Mouse (Mus musculus) Patski (cell line): ENCODE data around the gene Tm9sf2. TPM values are rescaled to one million over a fixed set of nuclear protein-coding genes. Genes with fewer than 3 reads are reported as not detected.
"Not testable (repeated sequence)": the region's sequence is repeated elsewhere in the genome, so short reads cannot be mapped to it uniquely, and the experiment has no call there.

Source experiments
- ATAC-seq: fragments of 100-300 bp; one replicate; pipeline ENCODE4 v1.8.0; 2021
- CTCF ChIA-PET: fragments of 350-600 bp; sonication (Branson Sonifier 250); formaldehyde crosslinking; loops from one replicate; lab custom pipeline; 2022; ENCODE audit warnings: inconsistent platforms; lab: Charles Lee
- POLR2A ChIA-PET: fragments of 350-600 bp; sonication (Branson Sonifier 250); formaldehyde crosslinking; loops from one replicate; lab custom pipeline; 2022; ENCODE audit warnings: antibody characterized with exemption, inconsistent platforms; lab: Charles Lee
- DNase-seq: peaks from one replicate; pipeline ENCODE4 v3.0.0-alpha.2; 2011; ENCODE audit warnings: low read depth, low spot score
- H3K27me3 ChIP-seq: fragments of 371-371 bp; one replicate; pipeline ENCODE4 v1.5.1; 2021
- CTCF ChIP-seq: fragments of 100-300 bp; IDR thresholded peaks from one replicate; pipeline ENCODE4 v1.5.1; 2021
- in situ Hi-C: fragments of 300-500 bp; cut with MboI; formaldehyde crosslinking; loops from 3 replicates; pipeline ENCODE4 v1.11.1; 2018; ENCODE audit warnings: low pct_unique_long_range_greater_than_20kb, mixed read lengths
- polyA plus RNA-seq: library from polyadenylated mRNA; unstranded; gene quantifications from one replicate; pipeline ENCODE4 v1.2.3, GENCODE M21; 2021

The Tm9sf2 gene
- polyA plus RNA-seq, 1 experiment from 2014 or later: 181 TPM

DNA sequence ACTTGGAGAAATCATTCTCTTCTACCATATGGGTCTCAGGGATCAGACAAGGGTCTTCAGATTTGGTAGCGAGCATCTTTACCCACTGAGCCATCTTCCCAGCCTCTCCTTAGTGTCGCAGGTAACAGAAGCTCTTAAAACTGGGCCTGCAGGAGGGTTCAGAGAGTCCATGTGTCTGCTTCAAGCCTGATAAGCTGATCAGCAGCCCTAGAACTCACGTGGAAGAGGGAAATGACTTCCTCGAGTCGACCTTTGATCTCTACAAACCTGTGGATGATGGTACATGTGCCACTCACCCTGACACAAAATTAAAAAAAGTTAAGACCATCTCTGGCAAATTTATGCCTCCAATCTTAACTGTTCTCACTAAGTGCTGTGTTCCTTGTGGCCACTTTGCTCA is 18.9 kb upstream of the Tm9sf2 start:
- in situ Hi-C loops: no loop called here
- TF ChIP-seq CTCF: no peak
- ChIA-PET CTCF (no interaction called here), POLR2A (no interaction called here)
- H3K27me3 ChIP-seq: no peaks in the 10 kb centered on the region
- ATAC-seq (no peak), DNase-seq (no peak)

DNA sequence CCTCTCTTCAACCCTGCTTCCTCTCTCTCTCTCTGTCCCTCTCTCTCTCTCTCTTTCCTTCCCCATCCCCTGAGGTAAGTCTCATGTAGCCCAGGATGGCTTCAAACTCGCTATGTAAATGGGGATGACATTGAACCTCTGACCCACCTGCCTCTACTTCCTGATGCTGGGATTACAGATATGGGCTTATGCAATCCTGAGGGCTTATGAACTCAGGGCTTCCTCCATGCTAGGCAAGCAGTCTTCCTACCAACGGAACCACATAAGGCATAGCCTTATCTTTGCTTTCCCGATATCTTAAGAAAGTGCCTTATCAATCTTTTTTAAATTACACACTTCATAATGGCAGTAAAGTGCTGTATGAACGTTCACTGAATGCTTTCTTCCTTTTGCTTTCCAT is 14.5 kb upstream of the Tm9sf2 start:
- no peak for TF ChIP-seq CTCF
- peaks cover 12% of the 10 kb centered on the region for H3K27me3 ChIP-seq
- ChIA-PET POLR2A (no interaction called here), CTCF (no interaction called here)
- in situ Hi-C loops: no loop called here
- DNase-seq (no peak), ATAC-seq (no peak)

DNA sequence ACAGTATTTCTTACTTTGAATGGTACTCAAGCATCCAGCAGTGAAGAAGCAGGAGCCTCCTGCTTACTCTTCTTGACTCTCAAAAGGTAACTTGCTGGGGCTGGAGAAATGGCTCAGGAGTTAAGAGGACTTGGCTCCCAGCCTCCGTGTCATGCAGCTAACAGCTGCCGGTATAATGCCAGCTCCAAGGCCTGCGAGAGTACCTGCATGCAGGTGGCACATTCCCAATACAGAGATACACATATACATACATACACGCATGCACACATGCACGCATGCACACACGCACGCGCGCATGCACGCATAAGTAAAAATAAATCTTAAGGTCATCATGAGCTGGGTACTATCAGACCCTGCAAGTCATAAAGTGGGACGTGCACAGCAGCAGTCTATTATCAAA is 10.5 kb upstream of the Tm9sf2 start:
- in situ Hi-C loops: no loop called here
- DNase-seq: no peak
- ChIA-PET POLR2A (no interaction called here), CTCF (no interaction called here)
- TF ChIP-seq CTCF: no peak
- peaks cover 12% of the 10 kb centered on the region for H3K27me3 ChIP-seq
- no peak for ATAC-seq

DNA sequence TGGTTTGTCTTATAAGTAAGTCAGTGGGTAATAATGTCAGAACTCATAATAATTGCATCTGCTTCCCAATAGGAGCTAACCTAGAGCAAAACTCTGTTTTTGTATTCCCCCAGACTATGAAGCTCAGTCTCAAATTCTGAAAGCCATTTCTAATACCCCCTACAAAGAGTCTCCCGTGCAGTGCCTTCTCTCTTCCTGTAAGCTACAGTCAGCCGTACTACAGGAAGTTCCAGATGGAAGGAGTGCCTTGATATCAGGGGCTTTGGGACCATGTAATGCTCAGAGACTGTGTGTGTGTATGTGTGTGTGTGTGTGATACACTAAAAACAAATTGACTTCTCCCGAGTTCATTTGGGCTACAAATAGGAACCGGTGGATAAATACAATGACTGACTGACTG is 7.3 kb upstream of the Tm9sf2 start:
- H3K27me3 ChIP-seq: peaks cover 5% of the 10 kb centered on the region
- DNase-seq (no peak), ATAC-seq (no peak)
- ChIA-PET CTCF (interaction anchor here (1.9 kb wide), 1 partner anchor 11 kb away, joined by 5 read pairs; no protein-coding TSS in a partner anchor), POLR2A (no interaction called here)
- TF ChIP-seq CTCF: no peak
- in situ Hi-C loops: no loop called here

DNA sequence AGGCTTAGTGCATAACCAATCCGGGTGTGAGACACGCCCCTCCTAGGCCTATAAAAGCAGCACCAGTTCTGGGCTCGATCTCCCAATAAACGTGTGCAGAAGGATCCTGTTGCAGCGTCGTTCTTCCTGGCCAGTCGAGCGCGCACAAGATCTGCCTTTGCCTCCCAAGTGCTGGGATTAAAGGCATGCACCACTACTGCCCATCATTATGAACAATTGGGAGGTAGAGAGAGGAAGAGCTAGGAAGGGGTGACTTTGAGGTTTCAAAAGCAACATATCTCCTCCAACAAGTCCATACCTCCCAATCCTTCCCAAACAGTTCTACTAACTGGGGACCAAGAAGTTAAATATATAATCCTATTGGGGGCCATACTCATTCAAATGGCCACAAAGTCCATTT is 4.9 kb upstream of the Tm9sf2 start:
- ATAC-seq, H3K27me3 ChIP-seq, CTCF ChIA-PET, DNase-seq: not testable (repeated sequence)
- POLR2A ChIA-PET: interaction anchor here (0.8 kb wide), 1 partner anchor 540 kb away, joined by 3 read pairs; no protein-coding TSS in a partner anchor
- in situ Hi-C loops: loop anchor here (5.0 to 25.0 kb wide), 2 partner anchors 35 to 1615 kb away; partner anchors contain the start of gene Rap2a

DNA sequence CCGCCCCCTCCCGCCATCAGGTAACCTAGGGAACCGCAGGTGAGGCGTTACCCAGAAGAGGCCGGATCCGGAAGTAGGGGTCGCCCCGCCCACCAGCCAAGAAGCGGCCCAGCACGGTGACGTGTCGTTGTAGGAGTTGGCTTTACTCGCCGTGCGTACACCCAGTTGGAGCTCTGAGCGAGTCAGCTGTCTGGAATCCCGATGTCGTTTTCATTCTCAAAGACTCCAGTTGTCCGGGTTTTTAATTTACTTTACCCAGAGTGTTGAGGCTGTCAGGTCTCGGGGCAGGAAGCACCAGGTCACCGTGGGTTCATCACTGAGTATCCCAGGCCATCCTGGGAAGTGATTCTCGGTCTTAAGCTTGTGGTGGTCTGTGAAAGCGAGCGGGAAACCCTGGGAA is 2.0 kb upstream of the Tm9sf2 start:
- H3K27me3 ChIP-seq: no peaks in the 10 kb centered on the region
- ATAC-seq (peak; percentile 88), DNase-seq (peak; percentile 92)
- TF ChIP-seq CTCF: no peak
- in situ Hi-C loops: loop anchor here (5.0 to 25.0 kb wide), 2 partner anchors 38 to 1618 kb away; partner anchors contain the start of gene Rap2a
- ChIA-PET CTCF (interaction anchor here (1.1 to 2.1 kb wide), 2 partner anchors 26 to 40 kb away, joined by 5 read pairs; no protein-coding TSS in a partner anchor), POLR2A (interaction anchor here (1.5 kb wide), 3 partner anchors 10 to 18 kb away, joined by 3 read pairs; no protein-coding TSS in a partner anchor)

DNA sequence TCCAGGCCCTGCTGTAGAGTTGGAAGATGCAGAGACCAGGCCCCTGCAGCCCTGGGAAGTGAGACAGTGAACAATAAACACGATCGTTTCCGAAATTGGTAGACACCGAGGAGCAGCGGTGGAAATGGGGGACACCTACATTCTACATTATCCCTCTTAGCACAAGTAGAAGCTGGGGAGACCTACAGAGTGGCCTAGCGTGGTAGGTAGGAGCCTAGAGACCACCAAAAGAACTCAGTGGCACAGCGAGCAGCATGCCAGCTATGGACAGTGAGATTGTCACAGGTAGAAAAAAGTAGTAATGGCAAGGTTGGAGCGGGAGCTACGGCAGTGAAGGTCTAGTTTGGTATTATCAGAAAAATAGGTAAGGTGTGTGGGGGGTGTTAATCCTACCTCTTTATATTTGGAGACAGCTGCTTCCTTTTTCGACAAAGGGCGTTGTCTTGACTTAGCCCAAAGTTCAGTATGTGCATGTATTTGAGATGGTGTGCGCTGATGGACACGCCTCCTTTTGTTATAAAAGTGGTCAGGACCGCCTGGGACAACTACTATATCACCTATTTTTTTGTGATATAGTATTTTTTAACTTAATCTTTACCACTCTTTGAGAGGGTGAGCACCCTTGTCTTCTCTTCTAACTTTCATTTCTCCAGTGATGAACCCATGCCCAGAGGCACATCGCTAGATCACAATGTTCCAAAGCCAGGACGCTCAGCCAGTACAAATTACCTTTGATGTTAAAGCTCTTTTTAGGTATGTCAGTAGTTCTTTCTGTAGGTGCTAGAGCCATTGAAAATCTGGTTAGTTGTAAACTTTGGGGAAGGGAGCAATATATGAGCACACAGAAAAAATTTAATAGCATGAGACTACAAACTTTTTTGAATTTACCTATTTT is 1.2 kb upstream of the Tm9sf2 start:
- CTCF ChIA-PET: interaction anchor here (1.0 to 2.1 kb wide), 4 partner anchors 11 to 41 kb away, joined by 4 to 8 read pairs (median 5); no protein-coding TSS in a partner anchor
- in situ Hi-C loops: loop anchor here (25.0 kb wide), 1 partner anchor 1618 kb away; the partner anchor contains the start of gene Rap2a
- DNase-seq: no peak
- no peaks in the 10 kb centered on the region for H3K27me3 ChIP-seq
- POLR2A ChIA-PET: interaction anchor here (1.5 kb wide), 3 partner anchors 9 to 17 kb away, joined by 3 read pairs; no protein-coding TSS in a partner anchor
- no peak for TF ChIP-seq CTCF
- no peak for ATAC-seq

DNA sequence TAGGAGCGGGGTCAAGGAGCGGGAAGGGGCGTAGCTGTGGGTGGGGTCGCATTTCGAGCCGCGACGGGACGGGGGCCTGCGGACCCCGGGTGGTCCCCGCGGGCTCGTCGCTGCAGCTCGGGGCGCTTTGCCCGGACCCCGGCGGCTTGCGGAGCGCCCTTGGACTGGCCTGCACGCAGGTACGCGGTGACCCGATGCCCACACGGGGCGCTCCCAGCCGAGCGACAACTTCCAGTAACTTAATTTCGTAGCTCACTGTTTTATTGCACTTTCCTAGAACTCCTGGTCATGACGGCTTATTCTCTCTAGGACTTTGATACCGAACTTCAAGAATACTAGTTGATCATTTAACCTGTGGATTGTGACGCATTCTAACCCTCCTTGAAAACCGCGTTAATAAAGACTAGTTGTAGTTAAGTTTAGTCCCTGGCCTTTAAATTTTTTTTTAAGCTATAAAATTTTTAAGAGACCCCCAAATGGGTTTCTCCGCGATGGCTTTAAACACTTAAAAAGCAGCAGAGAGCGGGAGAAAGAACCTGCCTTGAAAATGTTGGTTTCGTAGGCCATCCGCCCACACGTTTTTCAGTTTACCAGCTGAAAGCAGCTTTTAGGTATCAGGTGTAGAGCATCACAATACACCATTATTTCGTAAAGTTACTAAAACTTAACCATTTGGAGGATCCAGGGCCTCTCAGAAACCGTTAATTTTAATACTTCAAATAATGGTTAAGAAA is 810 bp downstream of the Tm9sf2 start:
- in situ Hi-C loops: loop anchor here (25.0 kb wide), 1 partner anchor 1620 kb away; the partner anchor contains the start of gene Rap2a
- ChIA-PET POLR2A (interaction anchor here (0.7 to 1.0 kb wide), 2 partner anchors 9 to 40 kb away, joined by 3 read pairs; no protein-coding TSS in a partner anchor), CTCF (interaction anchor here (0.8 to 1.9 kb wide), 5 partner anchors 9 to 47 kb away, joined by 3 to 8 read pairs (median 3); no protein-coding TSS in a partner anchor)
- no peak for TF ChIP-seq CTCF
- ATAC-seq: no peak
- DNase-seq: no peak
- no peaks in the 10 kb centered on the region for H3K27me3 ChIP-seq

DNA sequence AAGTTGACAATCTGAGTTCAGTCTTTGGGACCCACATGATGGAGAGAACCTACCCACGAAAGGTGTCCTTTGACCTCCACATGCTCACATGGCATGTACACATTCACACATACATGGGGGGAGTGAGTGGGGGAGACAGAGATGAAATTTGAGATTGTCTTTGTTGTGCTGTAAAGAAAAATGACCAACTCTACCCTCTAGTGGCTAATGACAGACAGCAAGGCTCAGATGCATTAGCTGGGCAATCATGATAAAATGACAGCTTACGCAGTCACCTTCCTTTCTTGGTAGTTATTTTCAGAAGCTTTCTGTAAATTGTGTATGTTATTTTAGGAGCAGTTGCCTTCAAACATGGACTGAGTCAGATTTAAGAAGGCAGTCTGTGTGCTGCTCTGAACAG is 4.8 kb downstream of the Tm9sf2 start:
- in situ Hi-C loops: loop anchor here (25.0 kb wide), 1 partner anchor 1624 kb away; the partner anchor contains the start of gene Rap2a
- H3K27me3 ChIP-seq: no peaks in the 10 kb centered on the region
- POLR2A ChIA-PET: no interaction called here
- DNase-seq: no peak
- no peak for ATAC-seq
- CTCF ChIA-PET: interaction anchor here (1.3 to 1.5 kb wide), 2 partner anchors 11 to 18 kb away, joined by 5 read pairs; no protein-coding TSS in a partner anchor
- no peak for TF ChIP-seq CTCF

DNA sequence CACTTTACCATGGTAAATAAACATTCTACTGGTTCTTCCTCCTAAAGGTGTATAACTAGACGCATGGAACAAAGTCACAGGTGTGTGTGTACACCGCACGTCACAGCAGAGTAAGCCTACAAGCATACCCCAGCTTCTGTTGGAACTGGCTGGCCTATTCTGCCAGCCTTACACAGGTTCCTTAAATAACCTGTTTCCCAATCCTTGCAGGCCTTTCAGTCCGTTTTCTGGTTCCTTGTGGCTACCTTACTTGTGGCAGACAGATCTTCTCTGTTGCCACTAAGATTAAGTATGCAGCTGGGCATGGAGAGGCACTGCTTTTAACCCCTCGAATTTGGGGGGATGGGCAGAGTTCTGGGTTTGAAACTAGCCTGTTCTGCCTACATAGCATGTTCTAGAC is 5.5 kb downstream of the Tm9sf2 start:
- ChIA-PET CTCF (interaction anchor here (1.3 kb wide), 1 partner anchor 17 kb away, joined by 5 read pairs; no protein-coding TSS in a partner anchor), POLR2A (no interaction called here)
- no peak for DNase-seq
- TF ChIP-seq CTCF: no peak
- H3K27me3 ChIP-seq: no peaks in the 10 kb centered on the region
- in situ Hi-C loops: loop anchor here (25.0 kb wide), 1 partner anchor 1625 kb away; the partner anchor contains the start of gene Rap2a
- ATAC-seq: no peak
